Mouse (Mus musculus): ENCODE data around the gene Sptbn2.

- TF ChIP-seq CTCF (IDR thresholded peaks at IDR 0.05; ENCODE audit: control insufficient read depth, insufficient read depth, insufficient replicate concordance, low read depth, low read length) (peak; percentile 84; the same call in 1 of the 2 replicates), POLR2A (IDR thresholded peaks at IDR 0.05; ENCODE audit: control insufficient read depth, low read depth, low read length) (peak; percentile 40; the same call in 1 of the 2 replicates)
Measured at GRCm38 (mm10) chr19:4755565-4756192, 44.7 kb downstream of the Sptbn2 start.

Data from testis, adult 2 months (tissue).